Mouse (Mus musculus) midbrain, embryonic 10.5 days (tissue): ENCODE data around the gene Dazap2. TPM values are rescaled to one million over a fixed set of nuclear protein-coding genes. Genes with fewer than 3 reads are reported as not detected.

Experiments used
- microRNA-seq: library from miRNA; unstranded; fragments of <30 nt; microRNA quantifications from one replicate; pipeline ENCODE4, GENCODE M21; 2017
- polyA plus RNA-seq: library from polyadenylated mRNA; unstranded; fragments of >200 nt; fragmentation: Nextera tagmentation; extraction: Ambion mirVana; gene quantifications from 2 replicates; pipeline ENCODE4 v1.2.1, GENCODE M21; 2016

The Dazap2 gene
- polyA plus RNA-seq, 1 experiment from 2014 or later: 231 TPM

Small RNA genes lying within 50 kb of the gene (microRNA-seq; reads per million reads assigned to microRNA genes)
- gene Mir6961: not detected

Other genes with a start within 250 kb of the Dazap2 start
- 0.04 TPM in 1 of 2 replicates, not detected in the other for gene Gm5475, start 193.2 kb upstream of the Dazap2 start, polyA plus RNA-seq
- gene Slc11a2, start 190.3 kb upstream of the Dazap2 start, polyA plus RNA-seq: 26.3 and 26.7 TPM in 2 replicates
- 44.1 and 47.3 TPM in 2 replicates for gene Letmd1, start 146.3 kb upstream of the Dazap2 start, polyA plus RNA-seq
- gene Csrnp2, start 119.9 kb upstream of the Dazap2 start, polyA plus RNA-seq: 16.7 and 22.0 TPM in 2 replicates
- gene Tfcp2, start 63.3 kb upstream of the Dazap2 start, polyA plus RNA-seq: 34.5 and 39.5 TPM in 2 replicates
- 4.7 and 10.0 TPM in 2 replicates for gene Pou6f1, start 15.4 kb upstream of the Dazap2 start, polyA plus RNA-seq
- gene Smagp, start 21.6 kb downstream of the Dazap2 start, polyA plus RNA-seq: 3.9 and 4.7 TPM in 2 replicates
- gene Bin2, start 54.2 kb downstream of the Dazap2 start, polyA plus RNA-seq: 3.2 and 5.0 TPM in 2 replicates
- 0.96 and 1.7 TPM in 2 replicates for gene Cela1, start 72.6 kb downstream of the Dazap2 start, polyA plus RNA-seq
- 0.07 and 0.09 TPM in 2 replicates for gene Galnt6, start 114.0 kb downstream of the Dazap2 start, polyA plus RNA-seq
- 8.4 and 10.2 TPM in 2 replicates for gene Slc4a8, start 146.4 kb downstream of the Dazap2 start, polyA plus RNA-seq